Mouse (Mus musculus) small intestine, adult 2 months (tissue): ENCODE data around the gene Usp44.

Experiments
- CTCF ChIP-seq: fragments of 200-500 bp; IDR thresholded peaks from 2 replicates; pipeline ENCODE4 v1.5.1; 2012; ENCODE audit warnings: low read depth, mild to moderate bottlenecking, control low read depth, inconsistent platforms, low read length, moderate library complexity, mixed read lengths; ENCODE audit not compliant: insufficient replicate concordance, insufficient read length; ENCODE audit errors: extremely low read depth
- POLR2A ChIP-seq: fragments of 200-500 bp; IDR thresholded peaks from 2 replicates; pipeline ENCODE4 v1.6.1; 2012; ENCODE audit warnings: low read depth, mild to moderate bottlenecking, control low read depth, inconsistent platforms, low read length, moderate library complexity

DNA sequence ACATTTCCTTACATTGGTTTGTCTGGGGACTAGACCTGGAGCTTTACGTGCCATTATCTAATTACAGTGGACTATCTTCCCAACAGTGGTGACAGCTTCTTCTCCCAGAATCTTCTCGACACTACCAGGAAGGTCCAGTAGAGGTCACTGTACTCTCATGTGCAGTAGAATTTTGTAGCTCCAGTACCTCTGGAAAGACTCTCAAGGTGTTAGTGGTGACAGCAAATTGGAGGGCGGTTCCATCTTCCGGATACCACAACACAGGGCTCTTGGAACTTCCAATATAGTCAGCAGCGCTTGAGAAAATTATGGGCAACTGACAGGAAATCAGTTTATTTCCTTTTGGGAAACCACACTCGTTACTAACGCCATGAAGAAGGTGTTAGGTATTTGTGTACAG lies 12.7 kb upstream of the Usp44 start:
- TF ChIP-seq POLR2A (no peak), CTCF (no peak)
